Mouse (Mus musculus): ENCODE data around the gene Aph1a. TPM values are rescaled to one million over a fixed set of nuclear protein-coding genes. Genes with fewer than 3 reads are reported as not detected.

Aph1a gene
- total and polyA plus RNA-seq, 3 experiments, result 110 to 170 TPM; not detected in 1

- Histone ChIP-seq H3K4me1 (ENCODE audit: control insufficient read depth in 1 of 2, insufficient read depth in 2 of 2, low read length in 2 of 2) (peaks cover 0 to 12% of the 10 kb centered on the region in 2 experiments; a peak in 2 of 4 replicates), H3K79me2 (ENCODE audit: control insufficient read depth, insufficient read depth, low read length, poor library complexity) (peaks cover 1% of the 10 kb centered on the region), H3K27ac (ENCODE audit: control insufficient read depth, low read depth, low read length) (no peak overlapping the region), H3K27me3 (ENCODE audit: control insufficient read depth in 1 of 2, insufficient read depth in 2 of 2, low read length in 2 of 2) (no peaks in the 10 kb centered on the region), H3K9me3 (replicated peaks; ENCODE audit: insufficient read depth, low read length) (no peaks in the 10 kb centered on the region), H3K4me3 (ENCODE audit: control insufficient read depth in 1 of 2, insufficient read depth in 1 of 2, low read depth in 2 of 2, low read length in 2 of 2) (no peak overlapping the region), H3K36me3 (ENCODE audit: control insufficient read depth in 1 of 2, insufficient read depth in 2 of 2, low read length in 2 of 2) (peaks cover 14 to 41% of the 10 kb centered on the region in 2 experiments), H3K9ac (ENCODE audit: control insufficient read depth, low read depth, low read length, poor library complexity, severe bottlenecking) (no peak overlapping the region)
- no peak for DNase-seq (ENCODE audit: low read depth, low spot score)
- no peak for TF ChIP-seq MYB (IDR thresholded peaks at IDR 0.05; ENCODE audit: low read depth, low read length)
Measured at GRCm38 (mm10) chr3:95945731-95946240, 52.0 kb downstream of the Aph1a start.

Other genes starting within 250 kb of the Aph1a start
- gene Mcl1, start 235.2 kb upstream of the Aph1a start, total RNA-seq (2012; rRNA removed), result 140 and 142 TPM in 2 replicates
- 100 to 1,000 TPM; 156 to 211 TPM for gene Mcl1, start 235.2 kb upstream of the Aph1a start, polyA plus RNA-seq (2012; ENCODE audit: insufficient read depth in 1 of 2, insufficient read length in 2 of 2, low read depth in 1 of 2, low replicate concordance in 2 of 2, missing spikeins in 1 of 2)
- gene Adamtsl4, start 206.1 kb upstream of the Aph1a start, total RNA-seq (2012; rRNA removed), result 0.03 and 0.27 TPM in 2 replicates
- under 1 TPM in 1 of 2 experiments, not detected in 1; 0.88 TPM for gene Adamtsl4, start 206.1 kb upstream of the Aph1a start, polyA plus RNA-seq (2012; ENCODE audit: insufficient read depth in 1 of 2, insufficient read length in 2 of 2, low read depth in 1 of 2, low replicate concordance in 2 of 2, missing spikeins in 1 of 2)
- 0.39 and 1.0 TPM in 2 replicates for gene Ecm1, start 154.4 kb upstream of the Aph1a start, total RNA-seq (2012; rRNA removed)
- 1 to 10 TPM in 1 of 2 experiments, not detected in 1; 9.5 TPM for gene Ecm1, start 154.4 kb upstream of the Aph1a start, polyA plus RNA-seq (2012; ENCODE audit: insufficient read depth in 1 of 2, insufficient read length in 2 of 2, low read depth in 1 of 2, low replicate concordance in 2 of 2, missing spikeins in 1 of 2)
- 138 and 141 TPM in 2 replicates for gene Tars2, start 133.8 kb upstream of the Aph1a start, total RNA-seq (2012; rRNA removed)
- gene Tars2, start 133.8 kb upstream of the Aph1a start, polyA plus RNA-seq (2012; ENCODE audit: insufficient read depth in 1 of 2, insufficient read length in 2 of 2, low read depth in 1 of 2, low replicate concordance in 2 of 2, missing spikeins in 1 of 2), result 100 to 1,000 TPM in 1 of 2 experiments, not detected in 1; 237 TPM
- 16.3 and 17.1 TPM in 2 replicates for gene Rprd2, start 75.1 kb upstream of the Aph1a start, total RNA-seq (2012; rRNA removed)
- 10 to 100 TPM; 31.9 to 42.0 TPM for gene Rprd2, start 75.1 kb upstream of the Aph1a start, polyA plus RNA-seq (2012; ENCODE audit: insufficient read depth in 1 of 2, insufficient read length in 2 of 2, low read depth in 1 of 2, low replicate concordance in 2 of 2, missing spikeins in 1 of 2)
- 109 and 126 TPM in 2 replicates for gene Prpf3, start 38.1 kb upstream of the Aph1a start, total RNA-seq (2012; rRNA removed)
- gene Prpf3, start 38.1 kb upstream of the Aph1a start, polyA plus RNA-seq (2012; ENCODE audit: insufficient read depth in 1 of 2, insufficient read length in 2 of 2, low read depth in 1 of 2, low replicate concordance in 2 of 2, missing spikeins in 1 of 2), result 100 to 1,000 TPM; 199 to 277 TPM
- gene Mrps21, start 22.4 kb upstream of the Aph1a start, total RNA-seq (2012; rRNA removed), result 524 and 586 TPM in 2 replicates
- gene Mrps21, start 22.4 kb upstream of the Aph1a start, polyA plus RNA-seq (2012; ENCODE audit: insufficient read depth in 1 of 2, insufficient read length in 2 of 2, low read depth in 1 of 2, low replicate concordance in 2 of 2, missing spikeins in 1 of 2), result 100 to 1,000 TPM in 1 of 2 experiments, not detected in 1; 469 TPM
- 4.9 and 18.5 TPM in 2 replicates for gene Ciart, start 11.7 kb upstream of the Aph1a start, total RNA-seq (2012; rRNA removed)
- 10 to 100 TPM in 1 of 2 experiments, not detected in 1; 23.8 TPM for gene Ciart, start 11.7 kb upstream of the Aph1a start, polyA plus RNA-seq (2012; ENCODE audit: insufficient read depth in 1 of 2, insufficient read length in 2 of 2, low read depth in 1 of 2, low replicate concordance in 2 of 2, missing spikeins in 1 of 2)
- gene BC028528, start 2.0 kb upstream of the Aph1a start, total RNA-seq (2012; rRNA removed), result 7.4 and 12.2 TPM in 2 replicates
- 10 to 100 TPM in 1 of 2 experiments, not detected in 1; 13.6 TPM for gene BC028528, start 2.0 kb upstream of the Aph1a start, polyA plus RNA-seq (2012; ENCODE audit: insufficient read depth in 1 of 2, insufficient read length in 2 of 2, low read depth in 1 of 2, low replicate concordance in 2 of 2, missing spikeins in 1 of 2)
- 0.15 TPM in 1 of 2 replicates, not detected in the other for gene Car14, start 10.7 kb downstream of the Aph1a start, total RNA-seq (2012; rRNA removed)
- under 1 TPM in 1 of 2 experiments, not detected in 1; 0.38 TPM for gene Car14, start 10.7 kb downstream of the Aph1a start, polyA plus RNA-seq (2012; ENCODE audit: insufficient read depth in 1 of 2, insufficient read length in 2 of 2, low read depth in 1 of 2, low replicate concordance in 2 of 2, missing spikeins in 1 of 2)
- gene Anp32e, start 35.3 kb downstream of the Aph1a start, total RNA-seq (2012; rRNA removed), result 159 and 197 TPM in 2 replicates
- gene Anp32e, start 35.3 kb downstream of the Aph1a start, polyA plus RNA-seq (2012; ENCODE audit: insufficient read depth in 1 of 2, insufficient read length in 2 of 2, low read depth in 1 of 2, low replicate concordance in 2 of 2, missing spikeins in 1 of 2), result 100 to 1,000 TPM; 412 to 748 TPM
- gene Plekho1, start 102.0 kb downstream of the Aph1a start, total RNA-seq (2012; rRNA removed), result 4.2 and 6.4 TPM in 2 replicates
- 10 to 100 TPM in 1 of 2 experiments, not detected in 1; 19.2 TPM for gene Plekho1, start 102.0 kb downstream of the Aph1a start, polyA plus RNA-seq (2012; ENCODE audit: insufficient read depth in 1 of 2, insufficient read length in 2 of 2, low read depth in 1 of 2, low replicate concordance in 2 of 2, missing spikeins in 1 of 2)
- gene Vps45, start 164.5 kb downstream of the Aph1a start, total RNA-seq (2012; rRNA removed), result 24.4 and 28.9 TPM in 2 replicates
- gene Vps45, start 164.5 kb downstream of the Aph1a start, polyA plus RNA-seq (2012; ENCODE audit: insufficient read depth in 1 of 2, insufficient read length in 2 of 2, low read depth in 1 of 2, low replicate concordance in 2 of 2, missing spikeins in 1 of 2), result 10 to 100 TPM; 20.6 to 92.0 TPM
- gene Otud7b, start 210.6 kb downstream of the Aph1a start, total RNA-seq (2012; rRNA removed), result 25.8 and 27.5 TPM in 2 replicates
- 10 to 100 TPM; 17.9 to 24.4 TPM for gene Otud7b, start 210.6 kb downstream of the Aph1a start, polyA plus RNA-seq (2012; ENCODE audit: insufficient read depth in 1 of 2, insufficient read length in 2 of 2, low read depth in 1 of 2, low replicate concordance in 2 of 2, missing spikeins in 1 of 2)